Mouse (Mus musculus) spleen, adult 2 months (tissue): ENCODE measurements around the gene Pycr1.
A peak's percentile ranks its signal among the peaks of the same experiment; 100 is the strongest.

ENCODE experiments used
- CTCF ChIP-seq: fragments of 200-500 bp; IDR thresholded peaks from 2 replicates; pipeline ENCODE4 v1.5.1; 2011; ENCODE audit warnings: mild to moderate bottlenecking, inconsistent platforms; ENCODE audit not compliant: insufficient read depth, insufficient read length, insufficient replicate concordance; ENCODE audit errors: extremely low read depth
- POLR2A ChIP-seq: fragments of 200-500 bp; IDR thresholded peaks from 2 replicates; pipeline ENCODE4 v1.6.1; 2011; ENCODE audit warnings: low read depth, low read length, inconsistent platforms

DNA sequence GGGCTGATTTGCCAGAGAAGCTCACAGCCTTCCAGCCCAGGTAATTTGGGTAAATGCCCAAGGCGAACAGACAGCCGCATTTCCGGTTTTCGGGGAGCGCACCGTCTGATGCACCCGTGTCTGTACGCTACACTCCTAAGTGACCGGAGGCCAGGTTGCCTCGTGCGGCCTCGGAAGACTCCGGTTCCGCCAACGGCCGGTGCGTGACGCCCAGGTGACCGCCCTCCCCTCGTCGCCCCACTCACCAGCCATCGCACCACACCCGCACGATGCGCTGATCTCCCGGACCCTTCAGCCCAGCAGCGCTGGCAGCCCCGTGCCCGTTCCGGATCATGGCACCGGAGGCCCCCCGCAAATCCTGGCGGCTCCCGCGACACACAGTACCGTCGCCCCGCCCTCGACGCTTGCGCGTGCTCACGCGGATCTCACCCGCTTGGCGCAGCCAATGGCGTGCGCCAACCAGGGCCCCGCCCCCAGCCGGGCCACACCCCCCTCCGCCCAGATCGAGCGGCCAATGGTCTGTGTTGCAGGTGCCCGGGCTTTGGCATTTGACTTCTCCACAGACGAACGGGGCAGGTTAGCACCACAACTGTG lies 26.0 kb downstream of the Pycr1 start, which contains the start of gene Pcyt2:
- TF ChIP-seq POLR2A (peak; percentile 42; the same call in 1 of the 2 replicates), CTCF (no peak)
